Mouse (Mus musculus) forebrain, embryonic 14.5 days (tissue): ENCODE measurements around the gene Pxn. TPM values are rescaled to one million over a fixed set of nuclear protein-coding genes. Genes with fewer than 3 reads are reported as not detected.
"Not testable (repeated sequence)": the region's sequence is repeated elsewhere in the genome, so short reads cannot be mapped to it uniquely, and the experiment has no call there.

ENCODE experiments used
- ATAC-seq: fragments of 200-750 bp; cut with Nextera tagmentation; 2 replicates; pipeline ENCODE4 v1.8.0; 2017; ENCODE audit warnings: mild to moderate bottlenecking, moderate library complexity
- DNase-seq: peaks from one replicate; pipeline ENCODE4 v3.0.0-alpha.2; 2015; ENCODE audit warnings: low spot score
- H3K27ac ChIP-seq: fragments of 300-500 bp; sonication (generic); 2 replicates; pipeline ENCODE4 v1.5.1; 2014; ENCODE audit warnings: low read depth, mild to moderate bottlenecking, control low read depth, low read length, moderate library complexity
- H3K27me3 ChIP-seq: fragments of 300-500 bp; sonication (generic); replicated peaks from 2 replicates; pipeline ENCODE4 v1.6.1; 2014; ENCODE audit warnings: low read length, control low read depth, mixed read lengths; ENCODE audit not compliant: control insufficient read depth, insufficient read depth
- H3K36me3 ChIP-seq: fragments of 300-500 bp; sonication (generic); 2 replicates; pipeline ENCODE4 v1.6.1; 2014; ENCODE audit warnings: low read length, control low read depth; ENCODE audit not compliant: control insufficient read depth, insufficient read depth
- H3K4me1 ChIP-seq: fragments of 300-500 bp; sonication (generic); 2 replicates; pipeline ENCODE4 v1.6.1; 2014; ENCODE audit warnings: antibody characterized with exemption, low read length, control low read depth; ENCODE audit not compliant: control insufficient read depth, insufficient read depth
- H3K4me2 ChIP-seq: fragments of 300-500 bp; sonication (generic); 2 replicates; pipeline ENCODE4 v1.6.1; 2014; ENCODE audit warnings: mild to moderate bottlenecking, control low read depth, low read length
- H3K4me3 ChIP-seq: fragments of 300-500 bp; sonication (generic); 2 replicates; pipeline ENCODE4 v1.5.1; 2014; ENCODE audit warnings: low read depth, low read length, control low read depth
- H3K9ac ChIP-seq: fragments of 300-500 bp; sonication (generic); 2 replicates; pipeline ENCODE4 v1.6.1; 2014; ENCODE audit warnings: mild to moderate bottlenecking, low read length, control low read depth, moderate library complexity
- H3K9me3 ChIP-seq: fragments of 300-500 bp; sonication (generic); replicated peaks from 2 replicates; pipeline ENCODE4 v1.6.1; 2016; ENCODE audit warnings: low read length, control low read depth, mixed read lengths; ENCODE audit not compliant: control insufficient read depth
- WGBS: fragments of 180-500 bp; shearing (Covaris S2); extraction: QIAGEN DNeasy Blood & Tissue Kit; methylation state at CpG from one replicate; pipeline ENCODE4 v1.1.7; 2014; 5-methylcytosine and 5-hydroxymethylcytosine counted together
- polyA plus RNA-seq: library from polyadenylated mRNA; unstranded; fragments of >200 nt; fragmentation: Nextera tagmentation; extraction: Ambion mirVana; gene quantifications from 2 replicates; pipeline ENCODE4 v1.2.1, GENCODE M21; 2014

Gene Pxn
- polyA plus RNA-seq, 1 experiment from 2014 or later: 7.5 TPM

DNA sequence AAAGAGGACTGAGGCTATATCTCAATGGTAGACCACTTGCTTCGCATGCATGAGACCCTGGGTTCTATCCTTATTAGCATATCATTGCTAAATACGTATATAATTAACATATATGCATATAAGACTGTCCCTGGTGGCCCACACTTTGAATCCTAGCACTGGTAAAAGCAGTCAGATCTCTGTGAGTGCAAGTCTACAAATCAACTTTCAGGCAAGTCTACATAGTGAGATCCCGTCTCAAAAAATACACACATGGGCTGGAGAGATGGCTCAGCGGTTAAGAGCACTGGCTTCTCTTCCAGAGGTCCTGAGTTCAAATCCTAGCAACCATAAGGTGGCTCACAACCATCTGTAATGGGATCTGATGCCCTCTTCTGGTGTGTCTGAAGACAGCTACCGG is 15.4 kb upstream of the Pxn start:
- Histone ChIP-seq H3K27ac (no peak overlapping the region), H3K4me1 (peaks cover 9% of the 10 kb centered on the region), H3K9me3 (no peaks in the 10 kb centered on the region), H3K4me2 (peak overlapping the region; percentile 75; the same call in 1 of the 2 replicates), H3K36me3 (no peaks in the 10 kb centered on the region), H3K4me3 (no peak overlapping the region), H3K9ac (no peak overlapping the region), H3K27me3 (no peaks in the 10 kb centered on the region)
- WGBS: 31% methylated on average over 5 of the region's 5 CpGs
- DNase-seq: no peak
- no peak for ATAC-seq

- 4% methylated on average over 28 of the region's 28 CpGs for WGBS
- Histone ChIP-seq H3K4me2 (peak overlapping the region; percentile 40), H3K4me1 (peaks cover 9% of the 10 kb centered on the region), H3K4me3 (peak overlapping the region; percentile 7; the same call in 1 of the 2 replicates), H3K27me3 (no peaks in the 10 kb centered on the region), H3K9ac (peak overlapping the region; percentile 41), H3K9me3 (no peaks in the 10 kb centered on the region), H3K27ac (no peak overlapping the region), H3K36me3 (no peaks in the 10 kb centered on the region)
- ATAC-seq (no peak), DNase-seq (no peak)
Observed at GRCm38 (mm10) chr5:115491771-115492322, 14.6 kb upstream of the Pxn start.

DNA sequence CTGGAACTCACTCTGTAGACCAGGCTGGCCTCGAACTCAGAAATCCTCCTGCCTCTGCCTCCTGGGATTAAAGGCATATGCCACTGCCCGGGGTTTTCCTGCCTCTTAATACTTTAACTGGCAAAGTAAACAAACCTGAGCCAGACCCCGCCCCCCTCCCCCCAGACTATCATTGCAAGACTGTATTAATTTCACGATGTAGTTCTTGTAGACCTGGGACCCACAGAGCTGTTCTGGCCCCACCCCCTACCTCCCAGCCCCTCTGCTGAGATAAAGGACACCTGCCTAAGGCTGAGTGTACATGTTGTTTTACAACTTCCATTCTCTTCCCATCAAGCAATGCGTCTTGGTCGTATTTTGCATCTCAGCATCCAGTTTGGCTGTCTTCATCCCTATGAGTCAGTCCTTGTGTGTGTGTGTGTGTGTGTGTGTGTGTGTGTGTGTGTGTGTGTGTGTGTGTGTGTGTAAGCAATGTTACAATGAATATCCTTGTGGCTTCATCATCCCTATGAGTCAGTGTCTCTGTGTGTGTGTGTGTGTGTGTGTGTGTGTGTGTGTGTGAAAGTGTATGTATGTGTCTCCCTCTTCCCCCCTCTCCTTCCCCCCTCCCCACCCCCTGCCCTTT is 13.7 kb upstream of the Pxn start:
- Histone ChIP-seq H3K27me3 (no peaks in the 10 kb centered on the region), H3K4me3 (no peak overlapping the region), H3K4me1 (peaks cover 9% of the 10 kb centered on the region), H3K9ac (no peak overlapping the region), H3K4me2 (no peak overlapping the region), H3K27ac (no peak overlapping the region), H3K36me3 (no peaks in the 10 kb centered on the region), H3K9me3 (no peaks in the 10 kb centered on the region)
- WGBS: 80% methylated on average over 6 of the region's 6 CpGs
- DNase-seq (no peak), ATAC-seq (no peak)

- ATAC-seq (no peak), DNase-seq (no peak)
- Histone ChIP-seq H3K4me3 (no peak overlapping the region), H3K27me3 (no peaks in the 10 kb centered on the region), H3K9ac (no peak overlapping the region), H3K4me2 (no peak overlapping the region), H3K36me3 (no peaks in the 10 kb centered on the region), H3K9me3 (no peaks in the 10 kb centered on the region), H3K27ac (no peak overlapping the region), H3K4me1 (peaks cover 9% of the 10 kb centered on the region)
- 43% methylated on average over 5 of the region's 5 CpGs for WGBS
Observed at GRCm38 (mm10) chr5:115493441-115493840, 13.0 kb upstream of the Pxn start.

DNA sequence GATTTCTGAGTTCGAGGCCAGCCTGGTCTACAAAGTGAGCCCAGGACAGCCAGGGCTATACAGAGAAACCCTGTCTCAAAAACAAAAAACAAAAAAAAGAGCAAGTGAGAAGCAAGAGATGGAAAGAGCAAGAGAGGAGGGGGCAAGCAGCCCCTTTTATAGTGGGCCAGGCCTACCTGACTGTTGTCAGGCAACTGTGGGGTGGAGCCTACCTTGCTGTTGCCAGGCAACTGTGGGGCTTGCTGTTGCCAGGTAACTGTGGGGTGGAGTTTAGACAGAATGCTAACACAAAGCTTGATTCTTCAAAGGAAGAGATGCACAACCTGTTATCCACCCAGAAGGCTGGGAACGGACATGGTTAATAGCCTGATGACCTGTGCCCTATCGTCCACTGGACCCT is 10.9 kb upstream of the Pxn start:
- not testable (repeated sequence) for H3K4me1 ChIP-seq, H3K9me3 ChIP-seq, H3K27me3 ChIP-seq, H3K4me3 ChIP-seq, H3K36me3 ChIP-seq, H3K27ac ChIP-seq, H3K9ac ChIP-seq, ATAC-seq, H3K4me2 ChIP-seq, DNase-seq
- 84% methylated on average over 3 of the region's 3 CpGs for WGBS

DNA sequence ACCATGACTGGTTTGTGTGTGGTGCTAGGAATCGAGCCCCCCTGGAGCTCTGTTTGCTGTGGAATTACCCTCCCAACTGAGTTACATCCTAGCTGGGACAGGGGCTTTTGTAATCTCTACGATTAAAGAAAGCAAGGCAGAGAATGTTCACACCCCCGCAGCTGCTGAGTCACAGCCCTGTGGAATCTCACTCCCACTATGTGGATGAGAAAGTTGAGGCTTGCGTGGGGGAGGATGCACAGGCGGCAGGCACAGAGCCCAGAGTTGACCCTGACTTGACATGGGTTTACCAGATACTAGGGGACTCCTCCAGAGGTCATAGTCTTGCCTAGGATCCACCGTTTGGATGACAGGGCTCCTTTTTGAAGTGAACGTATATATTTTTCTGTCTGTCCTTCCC is 9.4 kb upstream of the Pxn start:
- Histone ChIP-seq H3K36me3 (no peaks in the 10 kb centered on the region), H3K27me3 (no peaks in the 10 kb centered on the region), H3K9ac (no peak overlapping the region), H3K4me2 (no peak overlapping the region), H3K27ac (no peak overlapping the region), H3K9me3 (no peaks in the 10 kb centered on the region), H3K4me3 (no peak overlapping the region), H3K4me1 (peaks cover 3% of the 10 kb centered on the region)
- DNase-seq: no peak
- ATAC-seq: no peak
- 80% methylated on average over 7 of the region's 7 CpGs for WGBS

GRCm38 (mm10) chr5:115498307-115499240 is 7.9 kb upstream of the Pxn start:
- Histone ChIP-seq H3K4me2 (no peak overlapping the region), H3K36me3 (no peaks in the 10 kb centered on the region), H3K9ac (no peak overlapping the region), H3K4me1 (no peaks in the 10 kb centered on the region; the same call in 1 of the 2 replicates), H3K9me3 (no peaks in the 10 kb centered on the region), H3K27ac (no peak overlapping the region), H3K4me3 (no peak overlapping the region), H3K27me3 (no peaks in the 10 kb centered on the region)
- 62% methylated on average over 9 of the region's 9 CpGs for WGBS
- DNase-seq (no peak), ATAC-seq (no peak)

DNA sequence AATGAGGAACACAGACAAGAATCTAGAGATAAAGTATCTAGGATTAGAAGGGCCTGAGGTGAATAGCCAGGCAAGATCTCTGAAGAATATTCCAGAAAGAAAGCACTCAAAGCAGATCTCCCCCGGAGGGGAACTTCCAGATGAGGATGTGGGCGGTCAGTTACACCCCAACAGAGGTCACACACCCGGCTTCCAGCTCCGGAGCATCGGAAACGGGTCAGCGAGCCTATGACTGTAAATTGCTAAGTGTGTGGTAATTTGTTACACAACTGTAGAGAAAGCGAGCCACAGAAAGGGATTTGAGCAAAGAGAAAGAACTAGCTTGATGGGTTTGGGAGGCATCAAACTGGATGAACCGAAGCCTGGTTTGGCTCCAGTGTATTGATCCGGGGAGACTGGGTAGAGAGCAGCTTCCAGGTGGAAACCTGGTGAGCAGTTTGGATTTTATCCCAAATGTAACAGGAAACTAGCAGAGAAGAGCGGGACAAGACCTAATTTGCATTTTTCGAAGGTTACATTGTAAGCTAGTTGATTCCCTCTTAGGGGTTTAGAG is 6.0 kb upstream of the Pxn start:
- 86% methylated on average over 12 of the region's 12 CpGs for WGBS
- no peak for DNase-seq
- no peak for ATAC-seq
- H3K36me3 ChIP-seq: no peaks in the 10 kb centered on the region
- no peaks in the 10 kb centered on the region for H3K27me3 ChIP-seq
- no peak overlapping the region for H3K4me2 ChIP-seq
- no peaks in the 10 kb centered on the region for H3K4me1 ChIP-seq
- no peak overlapping the region for H3K9ac ChIP-seq
- H3K4me3 ChIP-seq: no peak overlapping the region
- no peak overlapping the region for H3K27ac ChIP-seq
- no peaks in the 10 kb centered on the region for H3K9me3 ChIP-seq
